Mouse (Mus musculus) erythroblast, adult 5-6 weeks (primary cell): Measurements from ENCODE around the gene Hoxa5. TPM values are rescaled to one million over a fixed set of nuclear protein-coding genes. Genes with fewer than 3 reads are reported as not detected.

Source experiments
- ATAC-seq: replicated peaks from 2 replicates; pipeline ENCODE4 v1.8.0; 2016; ENCODE audit warnings: moderate number of reproducible peaks, mild to moderate bottlenecking, moderate TSS enrichment, inconsistent platforms; ENCODE audit not compliant: poor library complexity, low FRiP score, severe bottlenecking
- total RNA-seq, 2 experiments: library from RNA; stranded (forward) in 1 of 2; stranded (reverse) in 1 of 2; fragments of 150-400 nt in 1 of 2; fragments of 200-764, 138-1000 nt in 1 of 2; gene quantifications; 2 replicates each; pipeline versions ENCODE4 v1.2.3 to v1.2.4; 2015 to 2017; ENCODE audit warnings: low replicate concordance in 2 of 2

Gene Hoxa5
- total RNA-seq, 2 experiments from 2014 or later = 0.17 TPM; not detected in 1

GRCm38 (mm10) chr6:52156551-52157200 is 47.7 kb downstream of the Hoxa5 start:
- ATAC-seq = no peak

DNA sequence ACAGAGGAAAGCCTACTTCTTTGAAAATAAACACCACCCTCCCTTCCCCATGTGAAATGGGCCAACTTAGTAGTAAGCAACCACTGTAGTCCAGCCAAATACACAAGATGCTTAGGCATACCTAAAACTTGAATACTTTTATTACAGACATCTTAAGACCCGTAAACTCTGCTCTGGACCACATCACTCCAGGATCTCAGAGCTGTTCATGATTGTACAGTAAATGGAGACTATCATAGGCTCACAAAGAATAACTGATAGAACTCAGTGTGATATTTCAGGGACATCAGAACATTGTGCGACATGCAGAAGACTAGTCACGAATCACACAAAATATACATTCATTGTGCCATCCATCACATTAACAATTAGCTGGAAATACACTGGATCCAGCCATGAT is 48.9 kb downstream of the Hoxa5 start:
- ATAC-seq = no peak

- ATAC-seq = no peak
Measured at GRCm38 (mm10) chr6:52154044-52154443, 50.3 kb downstream of the Hoxa5 start.

- ATAC-seq = no peak
Measured at GRCm38 (mm10) chr6:52153270-52153669, 51.1 kb downstream of the Hoxa5 start.

- ATAC-seq = no peak
Measured at GRCm38 (mm10) chr6:52152226-52153193, 51.9 kb downstream of the Hoxa5 start.

Other genes starting within 250 kb of the Hoxa5 start
- 34.8 and 68.1 TPM in 2 replicates for gene Skap2, start 192.0 kb downstream of the Hoxa5 start, total RNA-seq (2015; ENCODE audit: low replicate concordance)
- gene Skap2, start 192.0 kb downstream of the Hoxa5 start, total RNA-seq (2017; ENCODE audit: low replicate concordance) = 37.2 and 38.3 TPM in 2 replicates
- not detected in 2 replicates for gene Hoxa1, start 46.3 kb downstream of the Hoxa5 start, total RNA-seq (2015; ENCODE audit: low replicate concordance)
- not detected in 2 replicates for gene Hoxa1, start 46.3 kb downstream of the Hoxa5 start, total RNA-seq (2017; ENCODE audit: low replicate concordance)
- not detected in 2 replicates for gene Hoxa2, start 39.8 kb downstream of the Hoxa5 start, total RNA-seq (2015; ENCODE audit: low replicate concordance)
- not detected in 2 replicates for gene Hoxa2, start 39.8 kb downstream of the Hoxa5 start, total RNA-seq (2017; ENCODE audit: low replicate concordance)
- gene 5730596B20Rik, start 27.1 kb downstream of the Hoxa5 start, total RNA-seq (2015; ENCODE audit: low replicate concordance) = not detected in 2 replicates
- not detected in 2 replicates for gene 5730596B20Rik, start 27.1 kb downstream of the Hoxa5 start, total RNA-seq (2017; ENCODE audit: low replicate concordance)
- gene Hoxa4, start 12.8 kb downstream of the Hoxa5 start, total RNA-seq (2015; ENCODE audit: low replicate concordance) = not detected in 2 replicates
- gene Hoxa4, start 12.8 kb downstream of the Hoxa5 start, total RNA-seq (2017; ENCODE audit: low replicate concordance) = 0.34 TPM in 1 of 2 replicates, not detected in the other
- gene Hoxa6, start 4.1 kb upstream of the Hoxa5 start, total RNA-seq (2015; ENCODE audit: low replicate concordance) = not detected in 2 replicates
- gene Hoxa6, start 4.1 kb upstream of the Hoxa5 start, total RNA-seq (2017; ENCODE audit: low replicate concordance) = not detected in 2 replicates
- not detected in 2 replicates for gene Hoxa3, start 8.7 kb upstream of the Hoxa5 start, total RNA-seq (2015; ENCODE audit: low replicate concordance)
- gene Hoxa3, start 8.7 kb upstream of the Hoxa5 start, total RNA-seq (2017; ENCODE audit: low replicate concordance) = not detected in 2 replicates
- not detected in 2 replicates for gene Gm28308, start 8.8 kb upstream of the Hoxa5 start, total RNA-seq (2015; ENCODE audit: low replicate concordance)
- not detected in 2 replicates for gene Gm28308, start 8.8 kb upstream of the Hoxa5 start, total RNA-seq (2017; ENCODE audit: low replicate concordance)
- gene Hoxa7, start 17.3 kb upstream of the Hoxa5 start, total RNA-seq (2015; ENCODE audit: low replicate concordance) = 0.77 and 2.5 TPM in 2 replicates
- 1.3 and 2.1 TPM in 2 replicates for gene Hoxa7, start 17.3 kb upstream of the Hoxa5 start, total RNA-seq (2017; ENCODE audit: low replicate concordance)
- gene Hoxa9, start 26.5 kb upstream of the Hoxa5 start, total RNA-seq (2015; ENCODE audit: low replicate concordance) = 3.3 TPM in 1 of 2 replicates, not detected in the other
- gene Hoxa9, start 26.5 kb upstream of the Hoxa5 start, total RNA-seq (2017; ENCODE audit: low replicate concordance) = 2.5 and 4.0 TPM in 2 replicates
- gene Hoxa10, start 36.3 kb upstream of the Hoxa5 start, total RNA-seq (2015; ENCODE audit: low replicate concordance) = not detected in 2 replicates
- not detected in 2 replicates for gene Hoxa10, start 36.3 kb upstream of the Hoxa5 start, total RNA-seq (2017; ENCODE audit: low replicate concordance)
- gene Hoxa11, start 41.2 kb upstream of the Hoxa5 start, total RNA-seq (2015; ENCODE audit: low replicate concordance) = not detected in 2 replicates
- not detected in 2 replicates for gene Hoxa11, start 41.2 kb upstream of the Hoxa5 start, total RNA-seq (2017; ENCODE audit: low replicate concordance)
- gene Hoxa13, start 56.3 kb upstream of the Hoxa5 start, total RNA-seq (2015; ENCODE audit: low replicate concordance) = not detected in 2 replicates
- not detected in 2 replicates for gene Hoxa13, start 56.3 kb upstream of the Hoxa5 start, total RNA-seq (2017; ENCODE audit: low replicate concordance)
- gene Evx1, start 108.9 kb upstream of the Hoxa5 start, total RNA-seq (2015; ENCODE audit: low replicate concordance) = not detected in 2 replicates
- not detected in 2 replicates for gene Evx1, start 108.9 kb upstream of the Hoxa5 start, total RNA-seq (2017; ENCODE audit: low replicate concordance)